Mouse (Mus musculus) monocyte, adult 5-6 weeks (primary cell): ENCODE results near the gene Hspbp1. TPM values are rescaled to one million over a fixed set of nuclear protein-coding genes. Genes with fewer than 3 reads are reported as not detected.
A peak's percentile ranks its signal among the peaks of the same experiment; 100 is the strongest.

Experiments
- ATAC-seq: fragments of 153-309, 156-312 bp; replicated peaks from 2 replicates; pipeline ENCODE4 v1.8.0; 2017; ENCODE audit warnings: mild to moderate bottlenecking; ENCODE audit not compliant: low TSS enrichment, insufficient number of reproducible peaks, severe bottlenecking, poor library complexity, low FRiP score
- total RNA-seq: library from RNA; stranded (forward); fragments of 200-1000, 200-491, 200-594 nt; gene quantifications from 3 replicates; pipeline ENCODE4 v1.2.3, GENCODE M21; 2017

The Hspbp1 gene
- total RNA-seq, 1 experiment from 2014 or later: 47.3 TPM

- peak; percentile 11; the same call in 1 of the 2 replicates for ATAC-seq
These were observed 36.9 kb downstream of the Hspbp1 start for GRCm38 (mm10) chr7:4647992-4648391.

GRCm38 (mm10) chr7:4647291-4647690 lies 37.6 kb downstream of the Hspbp1 start:
- peak; percentile 91 for ATAC-seq

- no peak for ATAC-seq
These were observed 38.1 kb downstream of the Hspbp1 start for GRCm38 (mm10) chr7:4646806-4647205.

- no peak for ATAC-seq
These were observed 41.6 kb downstream of the Hspbp1 start for GRCm38 (mm10) chr7:4643225-4643624.

- ATAC-seq: no peak
These were observed 42.9 kb downstream of the Hspbp1 start for GRCm38 (mm10) chr7:4641956-4642355.

- no peak for ATAC-seq
These were observed 43.7 kb downstream of the Hspbp1 start for GRCm38 (mm10) chr7:4641155-4641554.

GRCm38 (mm10) chr7:4636179-4636578 lies 48.7 kb downstream of the Hspbp1 start:
- ATAC-seq: no peak

GRCm38 (mm10) chr7:4631031-4631430 lies 53.8 kb downstream of the Hspbp1 start, which contains the start of gene Tmem86b:
Tmem86b (minus strand) TSS chr7:4631422.
- no peak for ATAC-seq

GRCm38 (mm10) chr7:4630198-4630597 lies 54.7 kb downstream of the Hspbp1 start:
- ATAC-seq: no peak

- no peak for ATAC-seq
These were observed 55.3 kb downstream of the Hspbp1 start for GRCm38 (mm10) chr7:4629586-4629985.

- ATAC-seq: no peak
These were observed 58.9 kb downstream of the Hspbp1 start for GRCm38 (mm10) chr7:4625928-4626327.

GRCm38 (mm10) chr7:4624343-4624742 lies 60.5 kb downstream of the Hspbp1 start:
- no peak for ATAC-seq

- ATAC-seq: no peak
These were observed 61.2 kb downstream of the Hspbp1 start for GRCm38 (mm10) chr7:4623544-4624189.

GRCm38 (mm10) chr7:4619979-4620378 lies 64.9 kb downstream of the Hspbp1 start:
- ATAC-seq: no peak

- 0 out of 2 replicates have a peak, but pooled peaks have one; percentile 43 for ATAC-seq
These were observed 71.0 kb downstream of the Hspbp1 start for GRCm38 (mm10) chr7:4613740-4614403.

GRCm38 (mm10) chr7:4612956-4613355 lies 71.9 kb downstream of the Hspbp1 start:
- ATAC-seq: no peak

GRCm38 (mm10) chr7:4612386-4612785 lies 72.5 kb downstream of the Hspbp1 start:
- no peak for ATAC-seq

- no peak for ATAC-seq
These were observed 72.9 kb downstream of the Hspbp1 start for GRCm38 (mm10) chr7:4611921-4612341.

- ATAC-seq: no peak
These were observed 73.4 kb downstream of the Hspbp1 start for GRCm38 (mm10) chr7:4611511-4611910.
